Mouse (Mus musculus) adrenal gland, adult 2 months (tissue): ENCODE measurements at regions not wholly inside any gene's neighbourhood (a gene's known extent, or its start where the extent isn't known, plus 50 kb on each side); places are given as distances from the start of the nearest gene placed in this dataset.
"Not testable (repeated sequence)": the region's sequence is repeated elsewhere in the genome, so short reads cannot be mapped to it uniquely, and the experiment has no call there.

Experiments
- DNase-seq: peaks from one replicate; pipeline ENCODE4 v3.0.0; 2021

GRCm38 (mm10) chr3:149103469-149103868 lies 113.1 kb upstream of the Adgrl2 start:
- DNase-seq, result no peak

DNA sequence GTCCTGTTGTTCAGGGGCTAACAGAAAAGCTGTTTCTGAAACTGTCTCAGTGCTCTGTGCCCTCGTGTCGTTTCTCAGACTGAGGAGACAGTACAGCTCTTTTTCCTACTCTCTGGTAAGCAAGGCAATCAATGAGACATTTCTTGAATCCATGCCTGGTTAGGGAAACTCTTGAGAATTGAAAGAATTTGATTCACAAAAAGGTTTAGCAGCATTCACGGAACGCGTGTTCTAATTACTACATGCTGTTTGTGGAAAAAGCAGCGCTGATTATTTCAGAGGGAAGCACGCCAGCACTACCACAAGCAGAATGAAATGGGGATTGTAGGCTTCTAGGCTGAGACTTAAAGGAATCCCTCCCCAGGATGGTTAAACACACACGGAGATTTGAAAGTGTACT lies 112.5 kb upstream of the Adgrl2 start:
- DNase-seq, result no peak

- no peak for DNase-seq
Measured at GRCm38 (mm10) chr3:149101785-149102184, 111.4 kb upstream of the Adgrl2 start.

DNA sequence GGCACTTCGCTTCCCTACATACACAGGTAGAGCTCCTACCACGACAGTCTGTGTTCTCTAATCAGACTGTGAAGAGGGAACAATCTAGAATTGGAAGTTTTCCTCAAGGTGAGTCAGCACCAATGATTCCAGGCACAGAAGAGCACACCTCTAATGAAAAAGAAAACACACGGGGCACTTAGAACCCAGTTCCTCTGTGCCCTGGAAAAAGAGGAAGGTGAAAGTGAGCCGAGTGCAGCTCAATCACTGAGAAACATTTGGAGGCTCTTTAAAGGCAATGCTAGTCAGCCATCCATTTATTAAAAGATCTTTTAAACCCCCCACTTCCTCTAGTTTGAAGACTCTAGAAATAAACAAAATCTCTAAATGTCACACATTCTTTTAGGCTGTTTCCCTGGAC lies 108.4 kb upstream of the Adgrl2 start:
- no peak for DNase-seq

DNA sequence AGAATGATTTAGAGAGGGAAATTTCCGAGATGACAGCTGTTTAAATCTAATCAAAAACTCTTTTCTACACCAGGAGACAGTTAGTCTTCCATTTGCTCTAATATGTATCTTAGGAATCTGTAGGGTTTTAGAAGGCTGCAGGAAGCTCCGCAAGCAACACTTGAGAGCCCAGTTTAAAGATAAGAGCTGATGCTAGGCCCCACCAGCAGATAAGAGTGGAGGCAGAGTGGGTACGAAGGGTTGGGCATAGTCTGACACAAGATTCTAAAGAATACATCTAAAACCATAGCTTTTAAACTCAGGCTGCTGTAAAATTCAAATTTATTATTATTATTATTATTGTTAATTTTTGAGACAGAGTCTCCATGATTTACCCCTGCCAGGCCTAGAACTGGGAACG lies 106.7 kb upstream of the Adgrl2 start:
- no peak for DNase-seq

DNA sequence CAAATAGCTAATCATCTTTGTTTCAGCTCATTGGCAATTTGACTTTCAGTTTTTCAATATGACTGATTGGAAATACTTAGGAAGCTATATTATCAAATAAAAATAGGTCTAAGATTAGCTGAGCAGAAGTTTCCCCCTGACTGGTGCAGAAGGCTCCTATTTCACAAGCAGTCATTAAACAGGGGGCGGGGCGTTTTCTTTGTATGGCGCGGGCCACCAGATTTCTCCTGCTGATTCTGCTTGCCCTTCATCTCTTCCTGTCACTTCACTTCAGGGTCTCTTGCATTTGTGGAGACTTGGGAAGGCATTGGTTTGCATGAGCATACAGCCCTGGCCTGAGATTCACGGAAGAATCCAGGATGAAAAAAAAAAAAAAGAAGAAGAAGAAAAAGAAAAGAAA lies 102.3 kb upstream of the Adgrl2 start:
- no peak for DNase-seq

- DNase-seq, result no peak
Measured at GRCm38 (mm10) chr3:149090103-149090502, 99.7 kb upstream of the Adgrl2 start.

DNA sequence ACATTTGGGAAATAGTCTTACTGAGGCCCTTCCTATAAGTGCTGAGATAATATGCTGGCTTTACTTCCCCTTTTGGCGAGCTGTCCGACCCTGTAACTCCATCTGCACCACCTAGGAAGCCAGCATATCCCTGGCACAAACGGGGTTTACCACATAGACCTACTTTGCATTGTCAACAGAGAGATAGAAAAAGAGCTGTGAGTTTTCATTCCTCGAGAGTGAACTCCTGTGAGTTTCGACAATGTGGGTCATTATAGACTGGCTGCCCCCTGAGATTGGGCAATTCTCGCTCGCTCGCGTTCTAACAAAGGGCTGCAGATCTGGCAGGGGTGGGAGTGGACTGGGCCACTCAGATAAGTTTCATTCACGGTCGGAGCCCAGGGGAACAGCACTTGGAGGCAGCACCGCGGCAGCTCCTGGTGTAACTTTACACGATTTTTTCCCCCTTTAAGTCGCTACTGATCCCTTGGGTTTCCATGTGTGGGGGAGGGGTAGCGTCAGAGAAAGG lies 98.3 kb upstream of the Adgrl2 start:
- DNase-seq, result no peak

DNA sequence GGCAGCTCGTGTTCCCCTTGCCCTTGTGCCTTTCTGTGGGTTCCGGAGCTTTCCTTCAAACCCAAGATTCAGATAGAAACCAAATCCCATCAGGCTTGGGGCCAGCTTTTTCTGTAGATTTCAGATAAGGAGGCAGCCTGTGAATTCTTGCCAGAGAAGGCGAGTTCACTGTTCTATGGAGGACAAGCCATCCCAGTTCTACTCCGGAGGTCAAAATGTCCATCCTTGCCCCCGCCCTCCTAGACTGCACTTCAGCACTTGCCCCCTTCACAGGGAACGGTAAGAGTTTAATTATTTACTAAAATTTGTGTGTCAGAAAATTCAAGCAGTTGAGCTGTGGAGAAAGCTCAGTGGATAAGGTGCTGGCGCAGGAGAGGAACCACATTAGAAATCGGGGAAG lies 97.1 kb upstream of the Adgrl2 start:
- peak; percentile 16 for DNase-seq

- DNase-seq, result no peak
Measured at GRCm38 (mm10) chr3:149086704-149087103, 96.3 kb upstream of the Adgrl2 start.

DNA sequence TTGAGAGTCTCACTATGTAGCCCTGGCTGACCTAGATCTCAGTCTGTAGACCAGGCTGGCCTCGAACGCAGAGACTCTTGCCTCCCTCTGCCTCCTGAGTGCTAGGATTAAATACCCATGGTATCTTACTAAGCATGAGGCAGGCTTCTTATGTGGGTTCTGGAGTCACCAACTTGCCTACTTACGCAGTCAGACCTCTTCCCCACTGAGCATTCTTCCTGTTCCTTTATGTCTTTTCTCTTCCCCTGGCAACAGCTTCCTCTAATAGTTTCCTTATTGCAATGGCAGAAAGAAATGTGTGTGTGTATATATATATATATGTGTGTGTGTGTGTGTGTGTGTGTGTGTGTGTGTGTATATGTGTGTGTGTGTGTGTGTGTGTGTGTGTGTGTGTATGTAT lies 95.7 kb upstream of the Adgrl2 start:
- no peak for DNase-seq

DNA sequence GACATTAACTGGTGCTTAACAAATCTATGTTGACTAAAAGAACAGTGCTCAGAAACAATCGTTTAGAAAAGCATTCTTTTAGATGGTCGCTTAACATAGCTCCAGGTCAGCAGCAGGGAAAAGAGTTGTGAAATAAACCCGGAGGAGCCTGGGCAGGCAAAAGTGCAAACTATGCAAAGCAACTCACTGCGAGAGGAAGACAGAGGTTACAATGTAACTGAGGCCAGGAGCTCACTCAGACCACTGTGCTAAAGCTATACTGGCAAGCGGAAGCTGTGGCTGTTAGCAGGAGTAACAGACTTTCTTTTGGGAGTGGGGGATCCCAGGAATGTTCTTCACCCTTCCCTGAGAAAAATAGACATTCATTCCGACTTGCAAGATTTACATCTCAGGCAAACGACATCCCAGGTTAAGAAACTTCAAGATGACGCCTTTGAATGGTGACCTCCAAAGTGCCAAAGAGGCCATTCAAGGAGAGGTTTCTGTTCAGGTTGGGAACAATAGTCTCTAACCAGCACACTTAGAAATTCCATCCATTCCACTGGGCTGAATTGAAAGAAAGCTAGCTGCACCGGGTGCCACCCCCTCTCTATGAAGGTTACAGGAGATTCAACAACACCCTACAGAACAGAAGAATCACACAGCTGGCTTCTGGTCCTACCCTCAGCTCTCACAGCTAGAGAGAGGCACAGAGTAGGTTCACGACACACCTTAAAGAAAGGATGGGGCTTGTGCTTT lies 94.7 kb upstream of the Adgrl2 start:
- no peak for DNase-seq

- no peak for DNase-seq
Measured at GRCm38 (mm10) chr3:149083391-149083790, 93.0 kb upstream of the Adgrl2 start.

GRCm38 (mm10) chr3:149078881-149079280 lies 88.5 kb upstream of the Adgrl2 start:
- no peak for DNase-seq

- no peak for DNase-seq
Measured at GRCm38 (mm10) chr3:149076928-149077551, 86.7 kb upstream of the Adgrl2 start.

- no peak for DNase-seq
Measured at GRCm38 (mm10) chr3:149075488-149075851, 85.1 kb upstream of the Adgrl2 start.

DNA sequence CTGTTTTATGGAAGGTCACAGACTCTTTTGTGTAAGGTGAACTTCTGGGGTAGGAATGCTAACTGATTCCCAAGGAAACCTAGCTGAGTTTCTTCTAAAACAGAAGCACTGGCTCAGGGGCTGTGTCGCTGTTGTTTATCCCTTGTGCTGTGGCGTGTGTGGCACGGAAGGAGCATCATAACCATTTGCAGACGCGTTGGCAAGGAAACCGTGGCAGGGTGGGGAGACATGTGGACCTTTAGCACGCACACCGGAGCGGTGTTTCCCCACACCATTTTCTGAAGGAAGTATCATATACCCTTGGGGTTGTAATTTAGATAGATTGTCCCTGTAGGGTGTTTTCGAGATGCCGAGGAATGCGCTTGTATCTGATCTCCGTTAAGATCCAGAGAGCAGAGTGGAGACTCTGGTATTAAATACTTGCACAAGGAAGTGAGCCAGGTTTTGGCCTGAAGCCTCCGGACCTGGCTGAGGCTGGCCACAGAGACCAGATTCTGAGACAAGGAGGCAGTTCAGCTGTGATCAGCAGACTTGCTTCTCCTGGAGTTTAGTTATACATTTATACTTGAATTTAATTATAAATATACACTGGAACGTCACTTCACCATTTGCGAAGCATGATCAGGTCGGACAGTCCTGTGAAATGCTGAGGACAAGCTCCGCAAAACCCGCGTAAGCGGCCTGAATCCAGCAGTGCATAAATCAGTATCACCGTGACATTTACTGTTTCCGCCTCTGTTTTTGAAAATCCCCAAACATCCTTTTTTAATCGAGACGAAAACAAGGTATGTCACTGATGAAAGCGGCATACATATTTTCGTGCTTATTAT lies 84.5 kb upstream of the Adgrl2 start:
- no peak for DNase-seq

GRCm38 (mm10) chr3:149070201-149070600 lies 79.8 kb upstream of the Adgrl2 start:
- peak; percentile 9 for DNase-seq

DNA sequence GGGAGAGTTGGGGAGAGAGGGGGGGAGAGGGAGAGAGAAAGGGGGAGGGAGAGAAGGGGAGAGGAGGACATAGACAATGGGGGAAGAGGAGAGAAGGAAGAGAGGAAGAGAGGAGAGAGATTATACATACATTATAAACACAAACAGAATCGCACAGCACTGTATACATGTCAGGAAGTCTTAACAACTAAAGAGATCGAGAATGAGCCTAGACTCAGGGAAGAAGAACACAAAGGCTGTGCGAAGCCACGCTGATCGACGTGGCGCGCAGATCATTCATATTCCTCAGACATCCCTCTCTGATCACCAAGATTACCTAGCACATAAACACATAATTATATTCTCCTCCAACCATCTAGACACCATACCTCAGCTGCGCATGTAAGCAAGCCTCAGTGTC lies 79.1 kb upstream of the Adgrl2 start:
- DNase-seq, result no peak

DNA sequence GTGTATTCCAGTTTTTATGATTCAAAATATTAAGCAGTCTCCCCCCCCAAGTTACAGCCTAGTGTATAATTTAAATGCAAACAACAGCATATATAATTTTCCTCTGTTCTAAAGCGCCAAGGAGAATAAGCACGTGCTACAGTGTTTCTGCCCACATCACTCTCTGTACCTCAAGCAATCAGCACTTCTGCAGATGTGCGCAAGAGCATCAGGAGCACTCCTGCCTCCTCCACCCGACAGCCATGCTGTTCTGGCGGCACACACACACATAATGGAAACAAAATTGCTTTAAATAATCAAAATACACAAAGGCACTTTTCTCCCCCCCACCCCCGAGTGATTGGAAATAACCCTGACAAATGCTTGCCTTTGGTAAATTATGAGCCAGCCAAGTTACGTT lies 78.5 kb upstream of the Adgrl2 start:
- DNase-seq, result no peak

DNA sequence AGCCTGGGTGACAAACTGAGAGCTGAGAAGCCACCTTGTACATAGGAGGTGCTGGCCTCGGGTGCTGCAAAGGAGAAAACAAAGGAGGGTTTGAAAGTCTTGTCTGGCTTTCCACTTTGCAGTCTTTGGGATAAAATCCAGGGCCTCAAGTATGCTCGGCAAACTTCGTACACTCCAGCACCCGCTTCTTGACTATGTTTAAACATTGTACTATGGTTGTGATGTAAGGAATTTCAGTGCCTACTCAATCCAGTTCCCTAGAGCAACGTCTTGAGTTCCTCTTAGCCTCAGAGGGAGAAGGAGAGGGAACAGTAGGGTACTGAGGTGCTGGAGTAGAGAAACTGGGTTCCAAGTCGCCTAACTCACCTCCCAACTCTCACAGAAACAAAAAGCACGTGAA lies 77.4 kb upstream of the Adgrl2 start:
- no peak for DNase-seq

DNA sequence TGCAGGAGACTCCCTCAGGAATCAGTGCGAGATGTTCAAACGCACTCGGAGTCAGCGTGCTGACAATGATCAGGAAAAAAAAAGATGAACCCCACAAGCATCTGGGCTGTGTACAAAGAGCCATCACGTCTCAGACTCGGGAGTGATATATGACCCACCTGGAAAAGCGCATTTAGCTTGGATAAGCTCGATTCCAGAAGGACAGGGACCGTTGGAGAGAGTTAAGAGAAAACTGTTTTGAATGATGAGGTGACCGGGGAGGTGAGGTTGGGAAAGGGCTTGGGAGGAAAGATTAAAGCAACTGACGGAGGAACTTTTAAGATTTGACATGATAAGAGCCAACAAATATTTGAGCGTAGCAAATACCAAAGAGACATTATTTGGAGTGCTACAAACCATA lies 64.7 kb upstream of the Adgrl2 start:
- DNase-seq, result no peak

GRCm38 (mm10) chr3:149052295-149052902 lies 62.0 kb upstream of the Adgrl2 start:
- not testable (repeated sequence) for DNase-seq
